Mouse (Mus musculus): ENCODE measurements around the gene Trak1.

The Trak1 gene

DNA sequence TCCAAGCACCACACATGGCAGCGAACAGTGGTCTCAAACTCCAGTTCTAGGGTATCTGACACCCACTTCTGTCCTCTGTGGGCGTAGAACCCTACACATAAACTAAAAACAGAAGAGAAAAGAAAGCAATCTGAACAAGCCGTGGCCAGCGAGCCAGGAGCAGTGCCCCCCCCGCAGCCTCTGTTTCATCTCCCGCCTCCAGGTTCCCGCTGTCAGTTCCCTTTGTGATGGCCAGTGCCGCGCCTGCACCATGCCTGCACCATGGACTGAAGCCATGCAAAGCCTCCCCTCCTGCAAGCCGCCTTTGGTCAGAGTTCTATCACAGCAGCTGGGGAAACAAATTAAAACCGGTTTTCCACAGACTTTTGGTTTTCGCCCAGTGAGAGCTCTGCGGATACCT lies 75.8 kb downstream of the Trak1 start:
- DNase-seq (ENCODE audit: low spot score), result no peak

GRCm38 (mm10) chr9:121373512-121373911 lies 76.2 kb downstream of the Trak1 start:
- no peak for DNase-seq (ENCODE audit: low spot score)

- DNase-seq (ENCODE audit: low spot score), result peak; percentile 72
Observed at GRCm38 (mm10) chr9:121374076-121374863, 77.0 kb downstream of the Trak1 start.

GRCm38 (mm10) chr9:121374864-121375255 lies 77.6 kb downstream of the Trak1 start:
- no peak for DNase-seq (ENCODE audit: low spot score)

- no peak for DNase-seq (ENCODE audit: low spot score)
Observed at GRCm38 (mm10) chr9:121376094-121376493, 78.8 kb downstream of the Trak1 start.

DNA sequence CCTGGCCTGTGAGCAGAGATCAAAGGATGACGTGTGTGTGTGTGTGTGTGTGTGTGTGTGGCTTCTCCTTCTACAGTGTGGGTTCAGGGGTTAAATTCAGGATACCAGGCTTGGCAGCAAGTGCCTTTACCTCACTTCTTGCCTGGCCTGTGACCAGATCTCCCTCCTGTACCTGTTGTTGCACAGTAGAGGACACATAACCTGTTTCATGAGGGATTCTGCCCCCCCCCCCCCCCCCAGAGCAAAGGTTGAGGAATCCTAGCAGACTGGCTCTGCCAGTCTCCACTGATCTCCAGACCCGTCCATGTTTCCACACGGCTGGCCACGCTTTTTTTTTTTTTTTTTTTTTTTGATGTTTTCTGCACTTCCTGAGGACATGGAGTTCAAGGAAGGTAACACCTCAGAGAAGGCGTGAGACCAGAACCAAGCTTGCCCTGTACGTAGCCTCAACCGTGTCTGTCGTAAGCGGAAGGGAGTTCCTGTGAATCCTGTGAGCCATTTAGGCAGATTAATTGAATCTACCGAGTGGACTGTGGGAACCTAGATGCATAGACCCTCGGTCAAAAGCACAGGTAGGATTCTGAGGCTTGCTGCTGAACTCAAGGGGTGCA lies 83.1 kb downstream of the Trak1 start:
- no peak for DNase-seq (ENCODE audit: low spot score)

DNA sequence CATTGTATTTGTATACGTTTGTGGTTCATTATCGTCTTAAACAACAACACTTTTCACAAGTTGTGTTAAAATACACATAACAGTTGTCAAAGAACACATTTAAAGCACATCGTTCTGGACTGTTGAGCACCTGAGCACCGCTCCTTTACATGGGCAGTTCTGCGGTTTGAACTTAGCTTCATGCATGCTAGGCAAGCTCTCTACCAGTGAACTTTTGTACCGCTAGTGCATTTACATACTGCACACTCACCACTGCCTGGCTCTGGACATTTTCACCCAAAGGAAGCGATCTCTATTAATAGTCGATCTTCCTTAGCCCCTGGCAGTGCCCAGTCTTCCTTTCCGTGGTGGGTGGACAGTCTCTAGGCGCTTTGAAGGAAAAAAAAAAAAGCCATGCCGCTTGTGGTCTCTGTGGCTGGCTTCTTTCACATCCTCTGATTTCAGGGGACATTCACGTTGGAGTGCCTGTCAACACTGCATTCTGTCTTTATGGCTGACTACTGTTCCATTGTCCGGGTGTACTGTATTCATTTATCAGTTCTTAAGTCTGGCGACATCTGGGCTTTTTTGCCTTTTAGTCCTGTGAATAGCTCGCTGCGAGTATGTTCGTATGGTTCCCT lies 84.5 kb downstream of the Trak1 start:
- no peak for DNase-seq (ENCODE audit: low spot score)

DNA sequence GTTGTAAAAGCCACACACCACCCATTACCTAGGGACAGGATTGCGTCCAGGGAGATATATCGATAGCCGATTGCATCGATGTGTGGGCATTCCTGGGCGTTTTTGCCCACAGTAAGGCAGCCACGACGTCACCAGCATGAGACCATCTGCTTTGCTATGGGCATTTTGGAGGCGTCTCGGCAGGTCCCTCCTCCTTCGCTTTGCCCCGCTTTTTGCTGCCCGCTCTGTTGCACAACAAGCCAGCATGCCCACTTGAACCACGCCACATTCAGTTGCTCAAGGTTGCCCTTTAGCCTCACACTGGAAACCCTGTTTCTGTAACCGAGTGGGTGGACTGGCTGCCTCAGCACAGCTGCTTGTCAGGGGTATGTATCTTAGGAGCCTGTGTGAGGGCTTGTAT lies 85.3 kb downstream of the Trak1 start:
- DNase-seq (ENCODE audit: low spot score), result no peak

DNA sequence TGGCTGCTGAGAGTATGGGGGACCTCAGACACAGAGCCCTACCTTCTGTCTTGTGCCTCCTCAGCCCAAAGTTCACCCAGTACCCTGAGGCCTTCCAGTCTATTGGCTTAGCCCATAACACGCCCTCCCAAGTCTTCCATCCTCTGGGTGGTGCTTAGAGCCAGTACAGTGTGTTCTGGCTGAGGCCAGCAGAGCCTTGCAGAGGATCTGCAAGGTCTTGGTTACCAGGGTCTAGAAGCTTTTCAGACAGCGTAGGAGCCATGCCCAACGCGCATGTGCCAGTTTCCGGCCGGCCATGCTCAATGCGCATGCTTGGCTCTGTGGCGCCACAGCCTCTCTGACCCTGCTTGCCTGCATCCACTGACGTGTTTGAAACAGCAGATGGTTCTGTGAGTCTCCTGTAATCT lies 85.9 kb downstream of the Trak1 start:
- DNase-seq (ENCODE audit: low spot score), result no peak

DNA sequence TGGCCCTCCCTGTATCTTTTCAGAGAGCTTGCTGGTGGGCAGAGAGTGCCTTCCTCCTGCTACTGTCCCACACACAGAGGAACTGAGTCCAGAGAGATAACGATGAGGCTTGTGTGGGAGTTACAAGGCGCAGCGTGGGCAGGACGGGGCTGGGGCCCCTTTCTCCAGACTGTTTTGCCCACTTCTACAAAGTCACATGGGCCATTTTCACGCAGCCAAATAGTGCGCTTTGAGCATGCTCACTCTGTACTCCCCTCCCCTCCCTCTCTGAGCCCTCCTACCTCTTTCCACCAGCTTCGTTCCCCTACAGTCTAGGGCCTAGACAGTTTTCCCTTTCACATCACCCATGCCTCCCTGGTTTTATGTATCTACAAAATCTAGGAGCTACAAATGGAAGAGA lies 87.3 kb downstream of the Trak1 start:
- no peak for DNase-seq (ENCODE audit: low spot score)

DNA sequence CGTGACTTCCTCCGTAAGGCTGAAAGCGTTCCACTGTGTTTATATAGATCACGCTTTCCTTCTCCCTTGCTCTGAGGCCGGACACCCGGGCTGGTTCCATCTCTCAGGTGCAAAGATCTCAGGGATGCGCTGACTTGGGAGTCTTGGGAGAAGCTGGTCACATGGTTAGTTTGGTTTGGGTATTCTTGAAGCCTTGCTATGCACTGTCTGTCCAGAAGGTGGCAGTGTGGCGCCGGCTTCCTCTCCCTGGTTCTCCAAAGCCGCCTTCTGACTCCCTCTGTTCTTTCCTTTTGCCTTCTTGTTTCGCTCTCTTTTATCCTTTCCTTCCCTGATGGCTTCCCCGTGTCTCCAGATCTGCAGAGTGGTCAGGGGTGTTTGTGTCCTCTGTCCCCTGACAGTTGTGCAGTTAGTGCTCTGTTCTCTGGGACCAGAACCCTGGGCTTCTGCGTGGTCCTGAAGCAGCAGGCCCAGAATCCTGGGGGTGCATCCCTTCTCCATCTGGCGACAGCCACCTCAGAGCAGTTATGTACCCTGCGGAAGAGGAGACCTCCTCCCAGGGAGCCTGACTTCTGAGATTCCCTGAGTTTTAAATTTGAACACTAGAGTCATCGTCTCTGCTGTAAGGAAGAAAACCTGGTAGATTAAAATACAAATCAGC lies 87.9 kb downstream of the Trak1 start:
- DNase-seq (ENCODE audit: low spot score), result peak; percentile 71

- DNase-seq (ENCODE audit: low spot score), result no peak
Observed at GRCm38 (mm10) chr9:121385749-121386350, 88.5 kb downstream of the Trak1 start.

GRCm38 (mm10) chr9:121387539-121388272 lies 90.4 kb downstream of the Trak1 start:
- no peak for DNase-seq (ENCODE audit: low spot score)

DNA sequence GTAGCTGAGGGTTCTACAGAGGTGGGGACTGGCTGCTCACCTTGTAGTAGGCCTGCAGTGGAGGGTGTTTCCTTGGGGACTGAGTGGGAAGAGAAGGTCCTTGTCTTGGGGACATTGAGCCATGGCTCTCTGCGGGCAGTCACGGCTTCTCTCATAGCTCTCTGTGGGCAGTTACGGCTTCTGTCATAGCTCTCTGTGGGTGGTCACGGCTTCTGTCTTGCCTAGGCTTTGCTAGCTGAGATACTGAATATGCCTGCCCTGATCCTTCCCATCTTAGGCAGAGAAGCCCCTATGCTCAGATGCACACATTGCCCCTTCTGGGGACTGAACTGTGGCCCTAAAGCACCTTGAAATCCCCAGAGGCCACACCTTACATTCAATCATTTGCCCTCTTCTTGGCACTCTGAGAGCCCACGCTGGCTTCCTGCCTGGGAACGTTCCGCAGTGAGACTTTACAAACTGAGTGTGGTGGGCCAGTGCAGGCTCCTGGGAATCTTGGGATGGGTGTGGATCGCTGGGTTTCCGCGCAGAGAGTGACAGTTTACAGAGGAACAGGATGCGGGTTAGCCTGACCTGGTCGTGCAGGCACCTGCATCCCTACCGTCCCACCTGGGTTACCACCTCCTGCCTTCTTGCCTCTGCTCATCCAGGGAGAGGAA lies 91.1 kb downstream of the Trak1 start:
- DNase-seq (ENCODE audit: low spot score), result no peak

GRCm38 (mm10) chr9:121389258-121389657 lies 92.0 kb downstream of the Trak1 start:
- DNase-seq (ENCODE audit: low spot score), result no peak

DNA sequence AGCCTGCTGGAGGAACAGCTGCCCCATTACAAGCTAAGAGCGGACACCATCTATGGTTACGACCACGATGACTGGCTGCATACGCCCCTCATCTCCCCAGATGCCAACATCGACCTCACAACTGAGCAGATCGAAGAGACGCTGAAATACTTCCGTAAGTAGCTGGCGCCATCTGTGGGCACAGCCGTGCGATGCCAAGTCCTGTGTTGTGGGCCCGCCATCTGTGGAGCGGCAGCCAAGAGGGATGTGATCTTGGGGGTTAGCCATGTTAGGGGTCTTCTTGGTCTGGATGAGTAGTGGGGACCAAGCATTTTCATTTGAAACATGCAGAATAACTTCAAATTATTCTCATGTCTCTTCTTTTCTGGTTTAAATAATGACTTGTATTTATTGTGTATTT lies 94.6 kb downstream of the Trak1 start:
- DNase-seq (ENCODE audit: low spot score), result no peak

DNA sequence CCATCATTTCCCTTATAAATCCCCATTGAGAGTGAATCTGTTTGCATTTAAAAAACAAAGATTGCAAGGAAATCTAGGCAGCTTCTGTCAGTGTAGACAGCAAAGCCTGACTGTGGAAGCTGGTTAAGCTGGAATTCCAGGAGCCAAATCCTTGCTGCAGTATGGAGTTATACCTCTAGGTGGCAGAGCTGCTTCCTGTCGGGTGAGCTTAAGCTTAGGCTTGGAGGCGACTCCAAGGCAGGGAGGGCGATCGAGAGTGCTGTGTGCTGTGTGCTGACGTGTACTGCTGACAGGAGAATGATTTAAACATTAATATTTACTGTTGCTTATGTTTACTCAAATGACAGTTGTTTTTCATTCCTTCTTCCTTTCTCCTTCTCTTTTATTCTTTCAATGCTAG lies 95.1 kb downstream of the Trak1 start:
- peak; percentile 72 for DNase-seq (ENCODE audit: low spot score)

DNA sequence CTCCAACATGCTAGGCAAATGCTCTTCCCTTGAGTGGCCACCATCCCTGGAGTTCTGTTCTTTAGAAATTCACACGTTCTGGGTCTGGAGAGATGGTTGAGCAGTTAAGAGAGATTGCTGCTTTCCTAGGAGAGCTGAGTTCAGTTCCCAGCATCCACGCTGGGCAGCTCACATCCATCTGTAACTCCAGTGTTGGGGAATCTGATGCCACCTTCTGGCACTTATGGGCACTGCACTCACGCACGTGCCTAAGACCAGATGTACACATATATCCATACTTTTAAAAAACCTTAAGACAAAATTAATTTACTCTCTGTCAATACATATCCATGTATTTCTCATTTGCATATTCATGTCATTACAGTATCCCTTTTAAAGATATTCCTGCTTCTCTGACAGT lies 95.8 kb downstream of the Trak1 start:
- DNase-seq (ENCODE audit: low spot score), result no peak

GRCm38 (mm10) chr9:121394882-121395281 lies 97.6 kb downstream of the Trak1 start:
- no peak for DNase-seq (ENCODE audit: low spot score)

DNA sequence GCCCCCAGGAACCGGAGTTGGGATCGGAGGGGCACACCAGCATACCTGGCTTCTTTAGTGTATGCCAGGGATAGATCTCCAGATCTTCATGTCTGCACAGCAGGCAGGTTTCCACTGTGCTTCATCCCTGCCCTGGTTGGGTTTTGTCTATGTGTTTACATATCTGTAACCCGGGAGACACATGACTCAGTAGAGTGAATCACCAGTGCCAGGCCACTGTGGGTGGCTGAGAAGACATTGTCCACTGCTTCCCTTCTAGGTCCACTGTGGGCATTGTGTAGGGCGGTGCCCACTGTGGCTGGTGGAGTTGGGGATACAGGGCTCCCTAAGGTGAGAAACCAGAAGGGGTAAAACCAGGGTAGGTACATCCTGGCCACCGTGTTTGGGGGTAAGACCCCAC lies 98.5 kb downstream of the Trak1 start:
- DNase-seq (ENCODE audit: low spot score), result peak; percentile 77

DNA sequence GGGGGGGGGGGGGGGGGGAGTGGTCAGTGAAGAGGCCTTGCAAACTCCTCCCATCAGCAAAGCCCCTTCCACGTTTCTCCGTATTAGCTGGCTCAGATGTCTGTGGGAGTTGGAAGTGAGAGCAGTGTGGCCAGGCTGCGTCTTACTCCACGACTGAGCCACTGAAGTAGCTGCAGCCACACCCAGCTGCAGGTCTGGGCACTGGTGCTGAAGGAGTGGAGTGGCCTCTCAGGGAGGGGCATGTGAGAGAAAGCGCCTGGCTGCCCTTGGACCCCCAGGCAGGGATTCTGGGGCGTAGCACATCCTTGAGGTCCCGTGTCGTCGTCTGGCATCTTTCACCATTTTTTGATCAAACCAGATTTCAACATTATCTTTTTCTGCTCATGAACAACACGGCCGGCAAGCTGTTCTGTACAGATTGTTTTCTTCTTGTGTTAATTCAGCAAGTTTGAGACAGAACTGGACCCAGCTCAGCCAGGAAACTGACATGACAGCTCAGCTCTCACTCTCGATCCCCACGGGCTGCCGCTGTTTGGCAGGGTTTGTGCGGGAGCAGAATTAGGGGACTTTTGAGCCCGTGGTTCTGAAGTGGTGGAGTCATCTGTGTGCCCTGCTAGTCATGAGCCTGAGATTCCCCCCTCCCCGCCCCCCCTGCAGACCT lies 100.9 kb downstream of the Trak1 start:
- no peak for DNase-seq (ENCODE audit: low spot score)

Data from MN1 (cell line).